Mouse (Mus musculus) MEL-GATA-1-ER (cell line): ENCODE data around the gene Dus2.
"Not testable (repeated sequence)": the region's sequence is repeated elsewhere in the genome, so short reads cannot be mapped to it uniquely, and the experiment has no call there.

ENCODE experiments used
- DNase-seq: peaks from one replicate; pipeline ENCODE4 v3.0.0-alpha.2; 2012; ENCODE audit warnings: low read depth; ENCODE audit errors: extremely low read depth

Dus2 gene

DNA sequence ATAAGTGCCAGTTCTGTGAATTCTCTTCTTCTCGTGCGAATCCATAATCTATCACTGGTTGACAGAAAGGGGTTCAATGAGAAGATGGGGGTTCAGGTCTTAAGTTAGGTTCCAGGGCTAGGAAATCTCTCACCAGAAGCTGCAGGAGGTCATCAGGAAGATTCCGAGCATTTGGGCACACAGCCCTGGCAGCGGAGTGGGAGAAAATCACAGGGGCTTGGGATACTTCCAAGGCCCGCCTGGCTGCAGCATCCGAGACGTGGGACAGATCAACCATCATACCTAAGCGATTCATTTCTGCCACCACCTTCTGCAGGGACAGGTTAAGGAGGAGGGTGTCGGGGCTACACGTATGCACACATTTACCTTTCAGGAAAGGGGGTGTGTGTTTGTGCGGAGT, 2.6 kb upstream of the Dus2 start:
- no peak for DNase-seq

DNA sequence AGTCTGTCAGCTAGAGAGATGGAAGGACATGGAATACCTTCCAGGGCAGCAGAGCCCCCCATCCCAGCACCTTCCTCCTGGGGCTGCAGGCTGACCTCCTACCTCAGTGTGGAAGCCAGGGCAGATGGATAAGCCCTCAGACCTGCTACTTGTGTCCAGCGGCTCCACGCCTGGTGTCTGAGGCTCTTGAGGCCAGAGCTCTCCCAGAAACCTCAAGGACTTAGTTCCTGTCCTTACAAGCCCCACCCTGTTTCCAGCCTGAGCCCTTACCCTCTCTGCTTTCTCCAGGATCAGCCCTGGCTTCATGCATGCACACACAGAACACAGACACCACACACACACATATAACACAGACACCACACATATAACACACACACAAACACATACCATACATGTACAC, 409 bp downstream of the Dus2 start:
- DNase-seq, result no peak

DNA sequence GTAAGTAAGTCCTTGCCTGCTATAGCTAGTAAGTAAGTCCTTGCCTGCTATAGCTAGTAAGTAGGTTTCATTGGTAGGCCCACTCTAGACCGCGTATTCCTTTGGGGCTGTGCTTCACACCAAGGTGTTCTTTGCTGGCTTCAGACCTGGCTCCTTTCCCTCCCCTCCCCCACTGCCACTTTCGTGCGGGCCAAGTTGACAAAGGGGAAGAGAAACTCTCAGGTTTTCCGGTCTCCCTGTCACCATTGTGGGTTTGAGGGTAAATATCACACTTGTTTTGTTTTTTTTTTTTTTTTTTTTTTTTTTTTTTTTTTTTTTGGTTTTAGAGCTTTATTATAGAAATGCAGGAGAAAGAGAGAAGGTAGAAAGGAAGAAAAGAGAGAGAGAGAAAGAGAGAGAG, 1.4 kb downstream of the Dus2 start:
- DNase-seq, result no peak

DNA sequence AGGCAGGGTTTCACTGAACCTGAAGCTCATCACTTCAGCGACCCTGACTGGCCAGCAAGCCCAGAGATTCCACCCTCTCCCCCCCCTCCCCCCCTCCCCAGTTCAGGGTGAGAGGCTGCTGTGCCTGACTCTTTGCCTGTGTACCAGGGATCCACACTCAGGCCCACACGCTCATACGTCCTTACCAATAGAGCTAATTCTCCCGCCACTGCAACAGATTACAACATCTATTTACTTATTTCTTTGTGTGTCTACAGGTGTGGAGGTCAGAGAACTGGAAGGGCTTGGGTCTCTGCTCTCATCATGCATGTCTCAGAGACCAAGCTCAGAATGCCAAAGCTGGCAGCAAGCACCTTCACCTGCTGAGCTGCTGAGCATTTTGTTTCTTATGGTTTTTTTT, 2.1 kb downstream of the Dus2 start:
- DNase-seq, result no peak

DNA sequence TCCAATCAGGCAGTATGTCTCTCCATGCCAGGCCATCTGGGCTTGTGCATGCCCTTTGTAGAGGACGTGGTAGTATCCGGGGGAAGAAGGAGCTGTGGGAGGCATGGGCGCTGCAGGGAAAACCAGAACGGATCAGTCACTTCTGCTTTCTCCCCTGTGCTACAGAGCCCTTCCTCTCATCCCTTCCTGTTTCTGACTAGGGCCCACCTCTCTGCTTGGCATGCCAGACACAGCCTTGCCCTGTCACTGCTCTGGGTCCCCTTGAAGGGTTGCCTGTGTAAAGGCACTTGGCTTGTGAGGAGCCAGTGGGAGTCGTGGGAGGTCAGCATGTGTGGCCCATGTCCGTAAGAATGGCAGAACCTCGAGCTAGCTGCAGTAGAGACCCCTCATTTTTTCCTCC, 5.2 kb downstream of the Dus2 start:
- peak; percentile 67 for DNase-seq

DNA sequence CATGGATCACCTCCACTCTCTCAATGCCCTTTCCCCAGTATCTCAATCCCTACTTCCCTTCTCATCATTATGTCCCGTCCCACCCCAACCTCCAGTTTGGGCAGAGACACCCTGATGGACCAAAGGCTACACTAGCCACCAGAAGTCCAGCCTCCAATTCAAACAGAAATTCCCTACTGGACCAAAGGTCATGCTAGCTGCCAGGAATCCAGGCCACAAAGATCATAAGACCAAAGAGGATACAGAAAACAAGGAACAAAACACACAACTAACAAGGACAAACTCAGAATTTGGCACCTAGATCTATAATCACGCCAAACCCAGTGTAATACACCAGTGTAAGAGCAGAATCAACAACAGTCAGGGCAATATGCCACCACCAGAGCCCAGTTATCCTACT, 7.8 kb downstream of the Dus2 start:
- DNase-seq, result no peak

DNA sequence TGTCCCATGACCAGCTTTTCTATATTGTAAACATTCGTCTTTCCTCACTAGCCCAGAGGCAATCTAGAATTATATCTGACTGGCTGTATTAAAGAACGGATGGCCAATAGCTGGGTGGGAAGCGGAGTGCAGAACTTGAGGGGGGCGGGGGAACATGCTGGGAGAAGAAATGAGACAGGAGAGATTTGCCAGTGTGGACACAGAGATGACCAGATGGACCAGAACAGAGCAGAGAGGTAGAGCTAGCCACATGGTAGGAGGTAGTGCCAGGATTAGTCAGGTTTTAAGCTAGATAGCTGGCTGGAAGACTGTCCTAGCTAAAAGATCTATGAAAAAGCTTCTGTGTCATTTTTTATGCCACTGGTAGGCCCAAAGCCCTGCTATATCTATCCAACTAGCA, 10.8 kb downstream of the Dus2 start:
- no peak for DNase-seq

DNA sequence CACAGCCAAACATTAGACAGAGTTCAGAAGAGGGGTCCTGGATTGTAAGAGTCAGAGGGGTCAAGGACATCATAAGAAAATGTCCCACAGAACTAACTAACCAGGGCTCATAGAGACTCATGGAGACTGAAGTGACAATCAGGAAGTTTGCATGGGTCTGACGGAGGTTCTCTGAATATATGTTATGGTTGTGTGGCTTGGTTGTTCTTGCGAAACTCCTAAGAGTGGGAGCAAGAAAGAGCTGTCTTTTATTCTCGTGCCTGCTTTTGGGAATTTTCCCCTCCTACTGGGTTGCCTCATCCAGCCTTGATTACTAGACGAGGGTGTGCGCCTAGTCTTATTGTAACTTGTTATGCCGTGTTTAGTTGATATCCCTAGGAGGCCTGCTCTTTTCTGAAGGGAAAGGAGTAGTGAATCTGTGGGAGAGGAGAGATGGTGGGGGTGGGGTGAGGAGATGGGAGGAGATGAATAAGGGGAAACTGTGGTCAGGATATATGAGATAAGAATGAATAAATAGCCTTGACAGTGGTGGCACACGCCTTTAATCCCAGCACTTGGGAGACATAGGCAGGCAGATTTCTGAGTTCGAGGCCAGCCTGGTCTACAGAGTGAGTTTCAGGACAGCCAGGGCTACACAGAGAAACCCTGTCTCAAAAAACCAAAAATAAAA, 13.5 kb downstream of the Dus2 start:
- no peak for DNase-seq

DNA sequence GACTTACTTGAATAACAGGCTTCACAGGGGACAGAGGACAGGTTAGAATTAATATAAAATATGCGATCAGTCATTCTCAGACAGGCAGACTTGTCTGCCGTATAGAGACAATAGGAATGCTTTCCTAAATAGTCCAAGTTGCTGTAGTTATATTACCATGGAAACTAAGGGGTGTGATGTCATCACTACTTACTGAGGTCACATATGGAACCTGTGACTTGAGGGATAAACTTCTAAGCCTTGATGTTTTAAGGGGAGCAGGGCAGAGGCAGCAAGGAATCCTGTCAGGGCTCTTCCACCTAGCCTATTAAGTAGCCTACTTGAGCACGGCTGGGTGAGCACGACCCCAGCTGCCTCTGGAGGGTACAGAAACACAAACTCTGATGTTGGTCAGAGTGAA, 14.7 kb downstream of the Dus2 start, which contains the start of gene Dpep2nb:
Dpep2nb (minus strand) TSS at position 101 of the 400 bp plus-strand sequence.
- DNase-seq, result no peak

DNA sequence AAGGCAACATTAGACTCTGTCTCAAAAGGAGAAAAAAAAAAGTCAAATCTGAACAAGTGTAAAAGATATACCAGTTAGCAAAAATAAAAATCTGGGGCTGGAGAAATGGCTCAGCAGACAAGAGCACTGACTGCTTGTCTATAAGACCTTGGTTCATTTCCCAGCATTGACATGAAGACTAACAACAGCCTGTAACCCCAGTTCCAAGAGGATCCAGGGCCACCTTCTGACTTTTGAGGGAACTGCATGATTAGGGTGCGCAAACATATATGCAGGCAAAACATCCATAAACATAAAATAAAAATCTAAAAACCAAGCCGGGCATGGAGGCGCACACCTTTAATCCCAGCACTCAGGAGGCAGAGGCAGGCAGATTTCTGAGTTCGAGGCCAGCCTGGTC, 15.3 kb downstream of the Dus2 start:
- DNase-seq, result no peak

DNA sequence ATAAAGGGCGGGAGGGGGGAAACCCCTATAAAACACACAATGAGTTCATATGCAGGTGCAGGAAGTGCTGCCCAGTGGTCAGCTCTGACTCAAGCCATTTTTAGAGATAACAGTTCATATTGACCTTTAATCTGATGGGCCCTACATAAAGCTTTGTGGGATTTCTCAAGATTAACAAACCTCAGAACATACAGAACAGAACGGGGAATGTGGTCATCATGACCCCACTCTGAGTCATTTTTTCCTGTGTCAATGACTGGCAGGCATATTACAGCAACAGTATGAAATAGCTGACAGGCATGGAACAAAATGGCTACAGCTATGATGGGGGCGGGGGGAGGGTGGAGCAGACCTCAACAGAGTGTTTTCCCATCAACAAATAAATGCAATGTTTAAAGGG, 16.0 kb downstream of the Dus2 start:
- no peak for DNase-seq

DNA sequence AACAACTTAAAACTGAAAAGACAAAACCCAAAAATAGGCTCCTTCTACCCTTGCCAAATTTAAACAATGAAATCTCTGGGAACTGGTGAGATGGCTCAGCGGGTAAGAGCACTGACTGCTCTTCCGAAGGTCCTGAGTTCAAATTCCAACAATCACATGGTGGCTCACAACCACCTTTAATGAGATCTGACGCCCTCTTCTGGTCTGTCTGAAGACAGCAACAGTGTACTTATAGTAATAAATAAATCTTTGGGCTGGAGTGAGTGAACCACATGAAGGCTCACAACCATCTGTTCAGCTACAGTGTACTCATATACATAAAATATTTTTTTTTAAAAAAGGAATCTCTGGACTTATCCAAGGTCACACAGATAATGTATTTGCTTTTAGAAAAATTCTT, 16.8 kb downstream of the Dus2 start:
- not testable (repeated sequence) for DNase-seq

DNA sequence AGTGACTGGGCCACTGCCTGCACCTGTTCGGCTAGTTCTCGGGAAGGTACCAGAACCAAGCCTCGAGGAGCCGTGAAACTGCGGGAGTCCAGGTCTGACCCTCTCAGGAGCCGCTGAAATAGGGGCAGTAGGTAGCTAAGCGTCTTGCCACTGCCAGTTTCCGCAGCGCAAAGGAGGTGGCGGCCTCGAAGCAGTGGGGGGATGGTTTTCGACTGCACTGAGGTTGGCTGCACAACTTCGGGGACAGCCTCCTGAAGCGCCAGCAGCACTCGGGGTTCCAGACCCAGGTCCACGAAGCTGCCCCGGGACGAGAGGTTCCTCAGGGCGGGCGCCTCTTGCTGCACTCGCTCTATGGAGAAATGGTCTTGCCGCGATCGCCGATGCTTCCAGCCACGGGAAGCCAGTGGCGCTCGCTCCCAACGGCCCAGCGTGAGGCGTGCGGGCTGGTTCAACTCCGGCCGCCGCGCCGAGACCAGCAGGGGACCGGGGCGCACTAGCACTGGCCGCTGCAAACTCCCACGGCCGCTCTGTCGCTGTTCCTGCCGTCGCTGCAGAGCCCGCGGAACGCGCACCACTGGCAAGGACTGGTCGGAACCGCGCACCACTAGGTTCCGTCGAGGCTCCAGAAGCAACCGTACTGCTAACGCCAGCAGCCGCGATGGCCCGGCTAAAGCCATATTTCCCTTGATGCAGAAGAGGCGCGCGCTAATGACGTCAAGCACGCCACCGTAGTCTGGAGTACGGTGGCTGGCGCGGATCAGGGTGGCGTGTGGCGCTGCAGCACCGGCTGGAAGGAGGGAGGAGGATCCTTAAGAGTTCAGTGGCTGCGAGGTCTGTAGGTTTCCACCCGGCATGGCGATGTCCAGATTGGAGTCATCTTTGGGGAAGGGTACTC, 19.9 kb downstream of the Dus2 start:
- peak; percentile 80 for DNase-seq

DNA sequence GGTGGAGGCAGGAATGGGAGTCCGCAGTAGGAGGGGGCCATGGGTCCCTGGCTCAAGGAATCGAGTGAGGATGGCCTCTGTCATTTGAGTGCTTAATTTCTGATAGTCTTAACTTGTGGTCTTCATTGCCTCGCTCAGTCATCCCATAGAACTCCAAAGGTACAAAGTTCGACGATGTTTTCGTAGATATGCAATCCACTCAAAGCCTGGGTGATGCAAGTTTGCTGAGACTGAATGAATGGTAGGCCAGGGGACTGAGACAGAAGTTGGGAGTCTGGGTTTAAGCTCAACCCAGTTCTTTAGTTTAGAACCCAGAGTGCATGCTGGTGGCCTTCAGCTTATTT, 20.5 kb downstream of the Dus2 start, which contains the start of gene Ddx28:
Ddx28 (minus strand) TSS at position 240 of the 344 bp plus-strand sequence.
- no peak for DNase-seq

DNA sequence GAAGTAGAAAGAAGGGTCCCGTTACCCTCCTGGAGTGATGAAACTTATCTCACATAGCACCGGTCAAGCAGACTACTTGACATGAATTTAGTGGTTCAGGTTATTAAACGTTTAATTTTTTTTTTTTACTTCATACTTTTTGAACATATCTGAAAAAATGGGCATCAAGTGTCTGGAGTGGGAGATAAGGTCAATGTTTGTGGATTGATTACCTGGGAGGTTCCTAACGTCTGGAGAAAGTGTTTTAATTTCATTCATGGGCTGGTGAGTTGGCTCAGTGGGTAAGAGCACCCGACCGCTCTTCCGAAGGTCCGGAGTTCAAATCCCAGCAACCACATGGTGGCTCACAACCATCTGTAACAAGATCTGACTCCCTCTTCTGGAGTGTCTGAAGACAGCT, 21.1 kb downstream of the Dus2 start:
- DNase-seq, result not testable (repeated sequence)

DNA sequence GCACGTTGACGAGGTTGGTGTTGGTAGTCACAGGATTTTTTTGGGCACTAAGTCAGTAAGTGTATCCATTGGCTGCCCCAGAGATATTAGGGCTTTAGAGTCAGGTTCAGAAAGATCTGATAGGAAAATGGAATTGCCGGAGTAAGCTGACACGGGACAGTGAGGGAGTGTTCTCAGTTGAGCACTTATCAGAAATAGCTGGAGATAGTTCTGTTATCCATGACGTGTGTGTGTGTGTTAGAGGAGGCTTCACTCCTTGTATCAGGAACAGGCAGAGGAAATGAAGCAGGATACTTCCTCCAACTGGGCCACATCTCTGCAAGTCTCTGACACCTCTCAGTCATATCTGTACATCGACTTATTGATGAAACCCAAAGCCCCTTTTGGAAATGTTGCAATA, 25.1 kb downstream of the Dus2 start:
- no peak for DNase-seq

DNA sequence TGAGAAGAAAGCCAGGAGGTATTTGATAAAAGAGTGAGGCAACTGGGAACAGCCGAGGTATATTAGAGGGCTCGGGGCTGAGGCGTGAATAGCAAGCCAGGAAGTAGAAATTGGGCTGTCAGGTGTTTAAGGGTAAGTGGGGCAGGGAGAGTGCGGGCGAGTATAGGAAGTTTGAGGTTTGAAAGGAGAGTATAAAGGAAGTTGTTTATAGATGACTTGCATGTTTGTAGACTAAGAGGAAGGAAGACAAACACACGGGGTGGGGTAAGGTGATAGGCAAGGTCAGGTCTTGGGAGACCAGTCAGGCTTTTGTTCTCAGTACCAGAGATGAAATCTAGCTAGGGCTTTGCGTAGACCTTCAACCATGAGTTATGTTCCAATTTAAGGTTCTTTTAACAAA, 26.0 kb downstream of the Dus2 start:
- DNase-seq, result peak; percentile 53

DNA sequence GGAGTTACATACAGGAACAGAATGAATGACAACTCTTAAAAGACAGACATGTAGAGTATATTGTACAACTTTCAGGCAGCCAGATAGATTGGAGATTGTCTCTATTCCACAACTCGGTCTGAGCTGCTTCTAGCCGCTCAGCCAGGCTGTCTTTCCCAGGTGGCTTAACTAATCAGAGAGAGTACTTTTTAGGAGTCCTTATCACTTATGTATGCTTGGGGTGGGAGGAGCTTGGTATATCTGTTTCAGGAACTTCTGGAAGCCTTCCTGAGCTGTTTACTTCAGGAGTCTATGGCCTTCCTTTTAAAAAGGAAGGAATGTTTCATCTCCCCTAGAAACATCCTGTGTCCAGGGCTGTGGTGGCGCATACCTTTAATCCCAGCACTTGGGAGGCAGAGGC, 26.9 kb downstream of the Dus2 start:
- DNase-seq, result no peak

DNA sequence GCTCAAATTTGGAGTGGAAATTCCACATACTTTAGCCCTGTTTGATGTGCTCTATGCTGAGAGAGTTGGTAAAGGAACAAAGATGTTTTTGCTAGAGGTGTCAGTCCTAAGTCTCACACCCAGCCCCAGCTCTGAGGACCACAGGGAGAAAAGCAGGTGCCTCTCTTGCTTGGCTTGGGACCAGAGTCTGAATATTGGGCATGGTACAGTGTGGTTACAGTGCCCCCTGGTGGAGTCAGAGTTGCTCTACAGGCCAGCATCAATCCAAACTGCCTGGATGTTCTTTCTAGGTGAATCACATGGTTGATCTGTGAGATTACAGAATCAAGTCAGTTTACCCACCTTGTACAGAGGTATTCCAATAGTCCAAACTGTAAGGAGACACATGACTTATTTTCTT, 31.3 kb downstream of the Dus2 start:
- no peak for DNase-seq

DNA sequence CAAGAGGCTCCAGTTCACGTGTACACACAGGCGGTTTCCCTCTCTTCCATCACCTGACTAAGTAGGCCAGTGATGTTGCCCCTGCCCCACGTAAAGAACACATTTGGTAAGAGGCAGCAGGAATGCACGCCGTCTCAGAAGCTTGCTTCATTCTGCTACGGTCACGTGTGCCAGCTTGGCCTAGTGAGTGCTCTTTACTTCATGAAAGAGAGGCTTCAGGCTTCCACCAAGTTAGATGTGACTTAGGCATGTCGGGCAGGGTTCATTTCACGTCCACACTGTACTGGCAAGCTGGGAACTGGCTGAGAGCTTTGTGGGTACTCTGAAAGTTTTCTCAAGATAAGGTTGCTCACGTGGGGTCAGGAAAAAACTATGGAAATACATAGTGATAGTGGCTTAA, 47.6 kb downstream of the Dus2 start:
- no peak for DNase-seq

DNA sequence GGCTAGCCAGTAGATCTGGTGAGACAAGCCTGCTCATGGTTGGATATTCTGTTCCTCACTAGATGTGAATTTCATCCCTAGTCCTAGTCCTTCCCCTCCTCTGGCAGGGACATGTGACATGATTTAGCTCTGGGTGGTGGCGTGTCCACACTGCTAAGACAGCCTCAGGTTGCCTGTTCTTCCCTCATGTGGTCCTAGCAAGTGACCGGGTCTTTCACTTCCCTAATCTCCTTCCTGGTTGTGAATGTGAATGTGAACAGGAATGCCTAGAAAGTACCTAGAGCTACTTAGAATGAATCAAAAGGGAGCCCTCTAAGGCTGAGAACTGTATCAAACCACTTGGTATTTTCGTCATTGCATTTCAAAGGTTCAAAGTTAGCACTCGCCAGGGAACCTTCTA, 48.5 kb downstream of the Dus2 start:
- DNase-seq, result no peak

DNA sequence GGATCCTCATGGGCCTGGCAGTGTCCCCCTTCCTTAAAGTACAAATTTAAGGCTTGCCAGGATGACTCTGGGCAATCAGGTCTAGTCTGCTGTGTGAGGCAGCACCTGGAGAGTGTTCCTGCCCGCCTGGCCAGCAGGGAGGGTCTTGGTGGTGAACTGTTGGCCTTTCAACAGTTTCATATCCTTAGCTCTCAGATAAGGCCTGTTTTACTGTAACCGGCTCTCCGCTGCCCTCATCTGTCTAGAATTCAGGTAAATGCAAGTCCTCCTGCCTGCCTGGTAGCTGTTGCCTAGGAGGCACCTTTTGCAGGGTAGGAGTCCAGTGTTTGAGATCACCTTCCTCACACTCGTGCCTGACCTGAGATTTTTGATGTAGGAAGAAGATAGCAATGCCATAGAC, 49.1 kb downstream of the Dus2 start:
- no peak for DNase-seq

DNA sequence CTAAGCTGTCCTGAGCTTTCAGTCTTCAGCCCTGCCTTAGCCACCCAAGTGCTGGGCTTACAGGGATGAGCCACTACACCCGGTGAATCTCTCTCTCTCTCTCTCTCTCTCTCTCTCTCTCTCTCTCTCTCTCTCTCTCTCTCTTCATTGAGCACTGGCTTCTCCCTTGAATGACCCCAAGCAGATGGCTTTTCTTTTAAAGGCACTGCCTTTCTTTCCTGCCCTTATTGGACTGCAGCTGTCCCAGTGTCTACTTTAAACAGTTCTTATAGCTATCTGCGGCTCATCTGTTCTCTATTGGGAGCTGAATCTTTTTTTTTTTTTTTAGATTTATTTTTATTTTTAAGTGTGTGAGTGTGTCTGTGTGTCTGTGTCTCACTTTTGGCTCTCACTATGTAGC, 51.9 kb downstream of the Dus2 start:
- no peak for DNase-seq
